Mouse (Mus musculus) midbrain, embryonic 11.5 days (tissue): ENCODE data around the gene Zbtb34. TPM values are rescaled to one million over a fixed set of nuclear protein-coding genes. Genes with fewer than 3 reads are reported as not detected.

Experiments
- ATAC-seq: fragments of 200-750 bp; cut with Nextera tagmentation; 2 replicates; pipeline ENCODE4 v1.8.0; 2017; ENCODE audit warnings: moderate TSS enrichment, moderate library complexity; ENCODE audit not compliant: low FRiP score
- DNase-seq: peaks from one replicate; pipeline ENCODE4 v3.0.0; 2015; ENCODE audit warnings: low spot score; ENCODE audit errors: missing footprints
- H3K27ac ChIP-seq: fragments of 300-500 bp; sonication (generic); 2 replicates; pipeline ENCODE4 v1.5.1; 2014; ENCODE audit warnings: low read depth, low read length
- H3K27me3 ChIP-seq: fragments of 300-500 bp; sonication (generic); 2 replicates; pipeline ENCODE4 v1.6.1; 2014; ENCODE audit warnings: mild to moderate bottlenecking, low read length, moderate library complexity, mixed read lengths; ENCODE audit not compliant: control insufficient read depth, insufficient read depth
- H3K36me3 ChIP-seq: fragments of 300-500 bp; sonication (generic); 2 replicates; pipeline ENCODE4 v1.6.1; 2014; ENCODE audit warnings: mild to moderate bottlenecking, low read length, moderate library complexity, mixed read lengths; ENCODE audit not compliant: control insufficient read depth, insufficient read depth
- H3K4me1 ChIP-seq: fragments of 300-500 bp; sonication (generic); 2 replicates; pipeline ENCODE4 v1.6.1; 2014; ENCODE audit warnings: low read length; ENCODE audit not compliant: control insufficient read depth, insufficient read depth
- H3K4me2 ChIP-seq: fragments of 300-500 bp; sonication (generic); 2 replicates; pipeline ENCODE4 v1.6.1; 2014; ENCODE audit warnings: mild to moderate bottlenecking, moderate library complexity
- H3K4me3 ChIP-seq: fragments of 300-500 bp; sonication (generic); 2 replicates; pipeline ENCODE4 v1.5.1; 2014; ENCODE audit warnings: low read depth, low read length
- H3K9ac ChIP-seq: fragments of 300-500 bp; sonication (generic); 2 replicates; pipeline ENCODE4 v1.6.1; 2014; ENCODE audit warnings: low read length
- H3K9me3 ChIP-seq: fragments of 300-500 bp; sonication (generic); 2 replicates; pipeline ENCODE4 v1.6.1; 2016; ENCODE audit warnings: low read length; ENCODE audit not compliant: control insufficient read depth
- WGBS: fragments of 180-500 bp; shearing (Covaris S2); extraction: QIAGEN DNeasy Blood & Tissue Kit; methylation state at CpG from one replicate; pipeline ENCODE4 v1.1.7; 2014; 5-methylcytosine and 5-hydroxymethylcytosine counted together
- polyA plus RNA-seq: library from polyadenylated mRNA; unstranded; fragments of >200 nt; fragmentation: Nextera tagmentation; extraction: Ambion mirVana; gene quantifications from 2 replicates; pipeline ENCODE4 v1.2.1, GENCODE M21; 2014

Zbtb34 gene
- polyA plus RNA-seq, 1 experiment from 2014 or later: 8.0 TPM

- H3K4me2 ChIP-seq: no peak overlapping the region
- 65% methylated on average over 1 of the region's 1 CpGs for WGBS
- H3K36me3 ChIP-seq: no peaks in the 10 kb centered on the region
- H3K27ac ChIP-seq: no peak overlapping the region
- H3K9ac ChIP-seq: no peak overlapping the region
- ATAC-seq (no peak), DNase-seq (no peak)
- H3K27me3 ChIP-seq: no peaks in the 10 kb centered on the region
- no peaks in the 10 kb centered on the region for H3K9me3 ChIP-seq
- peaks cover 5% of the 10 kb centered on the region for H3K4me1 ChIP-seq
- no peak overlapping the region for H3K4me3 ChIP-seq
Observed at GRCm38 (mm10) chr2:33461066-33461465, 29.9 kb upstream of the Zbtb34 start.

- H3K9me3 ChIP-seq: no peaks in the 10 kb centered on the region
- 95% methylated on average over 4 of the region's 4 CpGs for WGBS
- DNase-seq (no peak), ATAC-seq (no peak)
- H3K27ac ChIP-seq: no peak overlapping the region
- no peaks in the 10 kb centered on the region for H3K27me3 ChIP-seq
- no peak overlapping the region for H3K9ac ChIP-seq
- H3K4me1 ChIP-seq: no peaks in the 10 kb centered on the region
- H3K4me2 ChIP-seq: no peak overlapping the region
- no peak overlapping the region for H3K4me3 ChIP-seq
- no peaks in the 10 kb centered on the region for H3K36me3 ChIP-seq
Observed at GRCm38 (mm10) chr2:33459660-33460059, 28.5 kb upstream of the Zbtb34 start.

- DNase-seq: no peak
- Histone ChIP-seq H3K9ac (no peak overlapping the region), H3K4me2 (no peak overlapping the region), H3K36me3 (peaks cover 5% of the 10 kb centered on the region; the same call in 1 of the 2 replicates), H3K9me3 (no peaks in the 10 kb centered on the region), H3K27me3 (no peaks in the 10 kb centered on the region), H3K4me1 (no peaks in the 10 kb centered on the region), H3K27ac (no peak overlapping the region), H3K4me3 (no peak overlapping the region)
- 90% methylated on average over 3 of the region's 3 CpGs for WGBS
- ATAC-seq: no peak
Observed at GRCm38 (mm10) chr2:33456696-33457095, 25.6 kb upstream of the Zbtb34 start.

GRCm38 (mm10) chr2:33456242-33456641 lies 25.1 kb upstream of the Zbtb34 start:
- 91% methylated on average over 5 of the region's 5 CpGs for WGBS

GRCm38 (mm10) chr2:33455350-33455749 lies 24.2 kb upstream of the Zbtb34 start:
- DNase-seq: no peak
- ATAC-seq: no peak
- Histone ChIP-seq H3K4me1 (no peaks in the 10 kb centered on the region), H3K27ac (no peak overlapping the region), H3K9me3 (no peaks in the 10 kb centered on the region), H3K36me3 (peaks cover 12% of the 10 kb centered on the region), H3K4me2 (no peak overlapping the region), H3K4me3 (no peak overlapping the region), H3K27me3 (no peaks in the 10 kb centered on the region), H3K9ac (no peak overlapping the region)
- WGBS: 91% methylated on average over 3 of the region's 3 CpGs

More at GRCm38 (mm10) chr2:33456242-33456641, 25.1 kb upstream of the Zbtb34 start:
- no peaks in the 10 kb centered on the region for H3K9me3 ChIP-seq
- no peak overlapping the region for H3K27ac ChIP-seq
- no peaks in the 10 kb centered on the region for H3K4me1 ChIP-seq
- H3K4me3 ChIP-seq: no peak overlapping the region
- no peak overlapping the region for H3K9ac ChIP-seq
- H3K27me3 ChIP-seq: no peaks in the 10 kb centered on the region
- H3K36me3 ChIP-seq: peaks cover 7% of the 10 kb centered on the region
- ATAC-seq (no peak), DNase-seq (no peak)
- no peak overlapping the region for H3K4me2 ChIP-seq

- DNase-seq: no peak
- Histone ChIP-seq H3K27ac (no peak overlapping the region), H3K4me1 (no peaks in the 10 kb centered on the region), H3K36me3 (peaks cover 12% of the 10 kb centered on the region), H3K27me3 (no peaks in the 10 kb centered on the region), H3K4me3 (no peak overlapping the region), H3K4me2 (no peak overlapping the region), H3K9ac (no peak overlapping the region), H3K9me3 (no peaks in the 10 kb centered on the region)
- WGBS: 94% methylated on average over 8 of the region's 8 CpGs
- ATAC-seq: no peak
Observed at GRCm38 (mm10) chr2:33454816-33455215, 23.7 kb upstream of the Zbtb34 start.

GRCm38 (mm10) chr2:33453476-33453875 lies 22.4 kb upstream of the Zbtb34 start:
- DNase-seq (no peak), ATAC-seq (no peak)
- no peak overlapping the region for H3K4me3 ChIP-seq
- no peaks in the 10 kb centered on the region for H3K27me3 ChIP-seq
- no peaks in the 10 kb centered on the region for H3K9me3 ChIP-seq
- no peak overlapping the region for H3K27ac ChIP-seq
- H3K36me3 ChIP-seq: peaks cover 15% of the 10 kb centered on the region
- H3K4me2 ChIP-seq: no peak overlapping the region
- 79% methylated on average over 3 of the region's 3 CpGs for WGBS
- H3K4me1 ChIP-seq: no peaks in the 10 kb centered on the region
- H3K9ac ChIP-seq: no peak overlapping the region

GRCm38 (mm10) chr2:33452721-33453120 lies 21.6 kb upstream of the Zbtb34 start:
- ATAC-seq: no peak
- H3K9me3 ChIP-seq: no peaks in the 10 kb centered on the region
- no peaks in the 10 kb centered on the region for H3K27me3 ChIP-seq
- H3K36me3 ChIP-seq: peaks cover 15% of the 10 kb centered on the region
- no peak for DNase-seq
- H3K4me3 ChIP-seq: no peak overlapping the region
- no peak overlapping the region for H3K9ac ChIP-seq
- WGBS: 87% methylated on average over 5 of the region's 5 CpGs
- no peak overlapping the region for H3K4me2 ChIP-seq
- H3K4me1 ChIP-seq: no peaks in the 10 kb centered on the region
- no peak overlapping the region; the same call in 1 of the 2 replicates for H3K27ac ChIP-seq

- Histone ChIP-seq H3K27me3 (no peaks in the 10 kb centered on the region), H3K9ac (no peak overlapping the region), H3K4me3 (no peak overlapping the region), H3K27ac (no peak overlapping the region), H3K36me3 (peaks cover 15% of the 10 kb centered on the region), H3K9me3 (no peaks in the 10 kb centered on the region), H3K4me2 (no peak overlapping the region), H3K4me1 (no peaks in the 10 kb centered on the region)
- DNase-seq: no peak
- ATAC-seq: no peak
- 39% methylated on average over 4 of the region's 4 CpGs for WGBS
Observed at GRCm38 (mm10) chr2:33452140-33452539, 21.0 kb upstream of the Zbtb34 start.
